Mouse (Mus musculus): Measurements from ENCODE around the gene Nol8. TPM values are rescaled to one million over a fixed set of nuclear protein-coding genes. Genes with fewer than 3 reads are reported as not detected.

Gene Nol8
- total RNA-seq, 2 experiments from 2014 or later = 25.4 to 31.7 TPM

GRCm38 (mm10) chr13:49681351-49682232 lies 28.7 kb downstream of the Nol8 start, which contains the start of gene Iars:
Iars (plus strand) TSS chr13:49682100.
- peak; percentile 99 to 100 for DNase-seq (ENCODE audit: low spot score in 2 of 2)
- intact Hi-C loops (cut with DNase I) = no loop called here

GRCm38 (mm10) chr13:49682233-49682846 lies 29.5 kb downstream of the Nol8 start:
- intact Hi-C loops (cut with DNase I) = no loop called here
- DNase-seq (ENCODE audit: low spot score in 2 of 2) = peak in 1 of 2 experiments; percentile 6

- no peak for DNase-seq (ENCODE audit: low spot score in 2 of 2)
- intact Hi-C loops (cut with DNase I) = no loop called here
These were observed 31.4 kb downstream of the Nol8 start for GRCm38 (mm10) chr13:49684266-49684665.

- intact Hi-C loops (cut with DNase I) = no loop called here
- no peak for DNase-seq (ENCODE audit: low spot score in 2 of 2)
These were observed 38.2 kb downstream of the Nol8 start for GRCm38 (mm10) chr13:49691056-49691455.

- intact Hi-C loops (cut with DNase I) = no loop called here
These were observed 50.4 kb downstream of the Nol8 start for GRCm38 (mm10) chr13:49703216-49703779.

GRCm38 (mm10) chr13:49706032-49706690 lies 53.3 kb downstream of the Nol8 start:
- DNase-seq (ENCODE audit: low spot score in 2 of 2) = no peak
- intact Hi-C loops (cut with DNase I) = no loop called here

More at GRCm38 (mm10) chr13:49703216-49703779, 50.4 kb downstream of the Nol8 start:
- DNase-seq (ENCODE audit: low spot score in 2 of 2) = no peak

- no peak for DNase-seq (ENCODE audit: low spot score in 2 of 2)
- intact Hi-C loops (cut with DNase I) = no loop called here
These were observed 55.4 kb downstream of the Nol8 start for GRCm38 (mm10) chr13:49708311-49708710.

GRCm38 (mm10) chr13:49712047-49712721 lies 59.3 kb downstream of the Nol8 start:
- intact Hi-C loops (cut with DNase I) = no loop called here
- DNase-seq (ENCODE audit: low spot score in 2 of 2) = no peak

GRCm38 (mm10) chr13:49719310-49719709 lies 66.4 kb downstream of the Nol8 start:
- DNase-seq (ENCODE audit: low spot score in 2 of 2) = no peak

More at GRCm38 (mm10) chr13:49719310-49719709, 66.4 kb downstream of the Nol8 start:
- intact Hi-C loops (cut with DNase I) = no loop called here

Other genes with a start within 250 kb of the Nol8 start
- 10 to 100 TPM; 14.8 to 16.8 TPM for gene Ippk, start 231.8 kb upstream of the Nol8 start, total RNA-seq (2021)
- 1 to 10 TPM; 1.6 to 1.9 TPM for gene Tes3-ps, start 159.8 kb upstream of the Nol8 start, total RNA-seq (2021)
- gene Ecm2, start 148.3 kb upstream of the Nol8 start, total RNA-seq (2021) = 1 to 10 TPM; 2.3 to 2.7 TPM
- 1 to 10 TPM; 1.6 to 2.0 TPM for gene Aspn, start 108.6 kb upstream of the Nol8 start, total RNA-seq (2021)
- gene Omd, start 70.6 kb upstream of the Nol8 start, total RNA-seq (2021) = 1 to 10 TPM; 1.6 to 2.0 TPM
- gene Ogn, start 45.0 kb upstream of the Nol8 start, total RNA-seq (2021) = 1 to 10 TPM; 5.4 to 7.1 TPM
- under 1 TPM; 0.39 to 0.53 TPM for gene Cenpp, start 293 bp upstream of the Nol8 start, total RNA-seq (2021)
- 10 to 100 TPM; 63.4 to 66.9 TPM for gene Iars, start 29.0 kb downstream of the Nol8 start, total RNA-seq (2021)
- not detected for gene Gm30302, start 145.9 kb downstream of the Nol8 start, total RNA-seq (2021)